Mouse (Mus musculus) kidney, adult 2 months (tissue): ENCODE data around the gene Clspn. TPM values are rescaled to one million over a fixed set of nuclear protein-coding genes. Genes with fewer than 3 reads are reported as not detected.

Source experiments
- DNase-seq: peaks from one replicate; pipeline ENCODE4 v3.0.0; 2021
- H3K27ac ChIP-seq: fragments of 200-500 bp; 2 replicates; pipeline ENCODE4 v1.5.1; 2012; ENCODE audit warnings: low read depth, low read length, control low read depth, inconsistent platforms; ENCODE audit not compliant: insufficient read depth
- H3K27me3 ChIP-seq: fragments of 200-500 bp; replicated peaks from 2 replicates; pipeline ENCODE4 v1.6.1; 2012; ENCODE audit warnings: mild to moderate bottlenecking, moderate library complexity, low read length, inconsistent platforms; ENCODE audit not compliant: control insufficient read depth, insufficient read depth
- H3K36me3 ChIP-seq: fragments of 200-500 bp; 2 replicates; pipeline ENCODE4 v1.6.1; 2012; ENCODE audit warnings: mild to moderate bottlenecking, moderate library complexity, low read length, inconsistent platforms; ENCODE audit not compliant: control insufficient read depth, insufficient read depth
- H3K4me1 ChIP-seq: fragments of 200-500 bp; 2 replicates; pipeline ENCODE4 v1.6.1; 2011; ENCODE audit warnings: low read length; ENCODE audit not compliant: control insufficient read depth, insufficient read depth
- H3K4me3 ChIP-seq: fragments of 200-500 bp; 2 replicates; pipeline ENCODE4 v1.5.1; 2011; ENCODE audit warnings: mild to moderate bottlenecking, low read depth, low read length, control low read depth; ENCODE audit not compliant: insufficient read depth
- CTCF ChIP-seq: fragments of 200-500 bp; conservative IDR thresholded peaks from 2 replicates; pipeline ENCODE4 v1.5.1; 2011; ENCODE audit warnings: low read depth, mild to moderate bottlenecking, control low read depth, low read length, moderate library complexity, mixed read lengths; ENCODE audit not compliant: insufficient read depth, insufficient read length
- POLR2A ChIP-seq: fragments of 200-500 bp; IDR thresholded peaks from one replicate; pipeline ENCODE4 v1.6.1; 2011; ENCODE audit warnings: low read depth, low read length, control low read depth
- WGBS: fragments of 180-500 bp; shearing (Covaris S2); methylation state at CpG from one replicate; pipeline ENCODE4 v1.1.7; 2018; 5-methylcytosine and 5-hydroxymethylcytosine counted together
- polyA plus RNA-seq: library from polyadenylated mRNA; depleted of rRNA; stranded (reverse); fragments of >200 nt; gene quantifications from 2 replicates; pipeline ENCODE4 v1.2.3, GENCODE M21; 2012; rRNA removed

The Clspn gene
- polyA plus RNA-seq, 1 experiment: 0.11 TPM

GRCm38 (mm10) chr4:126637446-126637845, 80.7 kb downstream of the Clspn start:
- Histone ChIP-seq H3K27ac (no peak overlapping the region), H3K4me3 (no peak overlapping the region), H3K27me3 (no peaks in the 10 kb centered on the region; the same call in 1 of the 2 replicates), H3K36me3 (no peaks in the 10 kb centered on the region), H3K4me1 (no peaks in the 10 kb centered on the region)
- 56% methylated on average over 4 of the region's 4 CpGs for WGBS
- DNase-seq: no peak
- TF ChIP-seq CTCF (no peak), POLR2A (no peak)

- TF ChIP-seq POLR2A: no peak
- TF ChIP-seq CTCF: no peak
- Histone ChIP-seq H3K4me1 (no peaks in the 10 kb centered on the region), H3K36me3 (no peaks in the 10 kb centered on the region), H3K4me3 (no peak overlapping the region), H3K27me3 (no peaks in the 10 kb centered on the region; the same call in 1 of the 2 replicates), H3K27ac (no peak overlapping the region)
- 47% methylated on average over 7 of the region's 7 CpGs for WGBS
- no peak for DNase-seq
These were observed 82.6 kb downstream of the Clspn start for GRCm38 (mm10) chr4:126639339-126639738.

- no peaks in the 10 kb centered on the region for H3K4me1 ChIP-seq
- H3K27ac ChIP-seq: no peak overlapping the region
- no peak for TF ChIP-seq POLR2A
- TF ChIP-seq CTCF: no peak
- no peak for DNase-seq
- WGBS: 28% methylated on average over 9 of the region's 9 CpGs
- no peaks in the 10 kb centered on the region for H3K36me3 ChIP-seq
- no peaks in the 10 kb centered on the region for H3K27me3 ChIP-seq
- H3K4me3 ChIP-seq: no peak overlapping the region
These were observed 85.2 kb downstream of the Clspn start for GRCm38 (mm10) chr4:126641901-126642300.

Other genes with a start within 250 kb of the Clspn start
- 36.0 and 43.0 TPM in 2 replicates for gene Adprhl2, start 235.2 kb upstream of the Clspn start, polyA plus RNA-seq
- 1.1 and 2.0 TPM in 2 replicates for gene Tekt2, start 231.2 kb upstream of the Clspn start, polyA plus RNA-seq
- gene Ago3, start 127.4 kb upstream of the Clspn start, polyA plus RNA-seq: 7.9 and 13.6 TPM in 2 replicates
- gene Ago1, start 88.4 kb upstream of the Clspn start, polyA plus RNA-seq: 18.0 and 21.4 TPM in 2 replicates
- 0.95 and 1.1 TPM in 2 replicates for gene Ago4, start 23.5 kb upstream of the Clspn start, polyA plus RNA-seq
- 6.9 and 7.5 TPM in 2 replicates for gene 5730409E04Rik, start 52.9 kb downstream of the Clspn start, polyA plus RNA-seq
- gene Psmb2, start 120.7 kb downstream of the Clspn start, polyA plus RNA-seq: 180 and 189 TPM in 2 replicates
- not detected in 2 replicates for gene Tfap2e, start 179.3 kb downstream of the Clspn start, polyA plus RNA-seq
- 26.0 and 27.7 TPM in 2 replicates for gene Ncdn, start 196.5 kb downstream of the Clspn start, polyA plus RNA-seq
- 55.4 and 56.6 TPM in 2 replicates for gene AU040320, start 196.6 kb downstream of the Clspn start, polyA plus RNA-seq